Comparison of ENCODE assay signal across 33 mouse cellular contexts in genomic region chr14:54965044-54965443, GRCm38 (mm10). TPM values are rescaled to one million over a fixed set of nuclear protein-coding genes. Genes with fewer than 3 reads are reported as not detected.
DNase-seq lines count a peak whose midpoint lies in the region; ATAC-seq and TF ChIP-seq lines count a peak whose summit lies in the region.
"Had no signal": no experiment of that assay in that cellular context is flagged by ENCODE, and none has a peak within 500 bp of the region (broad histone marks: within the 10 kb centered on the region; RNA-seq: fewer than 3 reads in every experiment).

No protein-coding gene starts in this region.

- TF ChIP-seq CTCF in heart, postnatal 0 days (IDR thresholded peaks at IDR 0.05; ENCODE audit: low read depth): no peak

- ATAC-seq in heart, embryonic 11.5 days (replicated peaks; ENCODE audit: insufficient number of reproducible peaks, low FRiP score, low TSS enrichment): no peak
- no peak for ATAC-seq in heart, embryonic 14.5 days (ENCODE audit: insufficient number of reproducible peaks, insufficient read depth, low FRiP score, low read depth)
- ATAC-seq in heart, postnatal 0 days (ENCODE audit: insufficient read depth, low read depth): no peak
- ATAC-seq: CD4-positive, CD25-positive, alpha-beta regulatory T cell, adult 4 months; forebrain, embryonic 14.5 days; forebrain, postnatal 0 days; intestine, postnatal 0 days had no signal

- WGBS in heart, embryonic 11.5 days (ENCODE audit: insufficient replicate concordance): 49% methylated on average over 15 of the region's 15 CpGs
- 25% methylated on average over 15 of the region's 15 CpGs for WGBS in heart, embryonic 14.5 days
- WGBS in heart, postnatal 0 days: 33% methylated on average over 15 of the region's 15 CpGs

- intact Hi-C loops in heart, postnatal 14 days (cut with DNase I): no loop called here

- peaks cover 2% of the 10 kb centered on the region; the same call in 1 of the 2 replicates for H3K36me3 ChIP-seq in heart, embryonic 11.5 days (ENCODE audit: control insufficient read depth, insufficient read depth, low read length)
- H3K36me3 ChIP-seq in heart, embryonic 14.5 days (ENCODE audit: control insufficient read depth, insufficient read depth, low read length): peaks cover 54% of the 10 kb centered on the region
- peaks cover 51% of the 10 kb centered on the region for H3K36me3 ChIP-seq in heart, postnatal 0 days (replicated peaks; ENCODE audit: control insufficient read depth, insufficient read depth, low read length)
- H3K36me3 ChIP-seq: embryonic facial prominence, embryonic 12.5 days; embryonic facial prominence, embryonic 15.5 days; hindbrain, embryonic 12.5 days; hindbrain, embryonic 15.5 days had no signal

- peak overlapping the region; percentile 51 for H3K4me3 ChIP-seq in heart, embryonic 11.5 days (ENCODE audit: low read depth, low read length)
- peak overlapping the region; percentile 42 to 62 for H3K4me3 ChIP-seq in heart, embryonic 14.5 days (ENCODE audit: control insufficient read depth in 1 of 2, insufficient read depth in 1 of 2, low read depth in 1 of 2, low read length in 2 of 2)
- peak overlapping the region; percentile 70 for H3K4me3 ChIP-seq in heart, postnatal 0 days (ENCODE audit: low read depth, low read length)
- H3K4me3 ChIP-seq: embryonic facial prominence, embryonic 12.5 days; embryonic facial prominence, embryonic 15.5 days; gastrocnemius, adult 2 months; hindbrain, embryonic 12.5 days; hindbrain, embryonic 15.5 days had no signal

- H3K9ac ChIP-seq in heart, embryonic 11.5 days (ENCODE audit: low read depth, low read length): peak overlapping the region; percentile 86
- peak overlapping the region; percentile 83 for H3K9ac ChIP-seq in heart, embryonic 14.5 days (ENCODE audit: low read length)
- H3K9ac ChIP-seq in heart, postnatal 0 days (replicated peaks; ENCODE audit: low read depth, low read length): peak overlapping the region; percentile 98
- H3K9ac ChIP-seq: embryonic facial prominence, embryonic 12.5 days; embryonic facial prominence, embryonic 15.5 days; forebrain, postnatal 0 days; hindbrain, embryonic 12.5 days; hindbrain, embryonic 15.5 days had no signal

- no peak for DNase-seq in heart, adult 18-20 months
- DNase-seq in heart, postnatal 14 days: no peak
- no peak for DNase-seq in heart, postnatal 0 days (ENCODE audit: low spot score)
- DNase-seq in heart, adult 9 months (ENCODE audit: low spot score in 2 of 2): no peak
- DNase-seq: adrenal gland, adult 2 months; adrenal gland, postnatal 14 days; cerebellum, adult 11 months; cerebellum, adult 2 months; cerebellum, adult 9-11 months; cerebellum, postnatal 25 days; forebrain, postnatal 0 days; gastrocnemius, adult 2 months; gastrocnemius, postnatal 14 days; kidney, adult 2 months had no signal

- H3K4me1 ChIP-seq in heart, embryonic 11.5 days (ENCODE audit: control insufficient read depth, insufficient read depth, low read length): peaks cover 16% of the 10 kb centered on the region
- H3K4me1 ChIP-seq in heart, embryonic 14.5 days (ENCODE audit: control insufficient read depth in 2 of 2, insufficient read depth in 2 of 2, low read length in 2 of 2): peaks cover 30 to 31% of the 10 kb centered on the region in 2 experiments
- no peaks in the 10 kb centered on the region for H3K4me1 ChIP-seq in heart, postnatal 0 days (ENCODE audit: control insufficient read depth, insufficient read depth)
- H3K4me1 ChIP-seq: embryonic facial prominence, embryonic 12.5 days; embryonic facial prominence, embryonic 15.5 days; hindbrain, embryonic 12.5 days; hindbrain, embryonic 15.5 days had no signal

- 0 out of 2 replicates have a peak, but pooled peaks have one; percentile 14 for TF ChIP-seq EP300 in heart, postnatal 0 days (IDR thresholded peaks at IDR 0.05; ENCODE audit: low read depth)

- no peaks in the 10 kb centered on the region; the same call in 1 of the 2 replicates for H3K27me3 ChIP-seq in heart, embryonic 11.5 days (ENCODE audit: control insufficient read depth, insufficient read depth, low read length)
- H3K27me3 ChIP-seq in heart, embryonic 14.5 days (ENCODE audit: control insufficient read depth, insufficient read depth, low read length): no peaks in the 10 kb centered on the region
- H3K27me3 ChIP-seq in heart, postnatal 0 days (ENCODE audit: control insufficient read depth, insufficient read depth, low read length): no peaks in the 10 kb centered on the region
- H3K27me3 ChIP-seq: embryonic facial prominence, embryonic 12.5 days; embryonic facial prominence, embryonic 15.5 days; hindbrain, embryonic 12.5 days; hindbrain, embryonic 15.5 days had no signal

- peak overlapping the region; percentile 66 for H3K4me2 ChIP-seq in heart, embryonic 11.5 days
- H3K4me2 ChIP-seq in heart, embryonic 14.5 days (ENCODE audit: low read length): peak overlapping the region; percentile 66
- H3K4me2 ChIP-seq in heart, postnatal 0 days (ENCODE audit: low read depth, low read length): peak overlapping the region; percentile 58
- H3K4me2 ChIP-seq: embryonic facial prominence, embryonic 12.5 days; embryonic facial prominence, embryonic 15.5 days; hindbrain, embryonic 12.5 days; hindbrain, embryonic 15.5 days had no signal

- peak overlapping the region; percentile 95 for H3K27ac ChIP-seq in heart, embryonic 11.5 days (ENCODE audit: low read depth, low read length)
- peak overlapping the region; percentile 87 to 92 for H3K27ac ChIP-seq in heart, embryonic 14.5 days (replicated peaks in 1 of 2; ENCODE audit: control insufficient read depth in 1 of 2, insufficient read depth in 1 of 2, low read depth in 2 of 2, low read length in 2 of 2)
- peak overlapping the region; percentile 96 for H3K27ac ChIP-seq in heart, postnatal 0 days (ENCODE audit: low read depth)
- H3K27ac ChIP-seq: embryonic facial prominence, embryonic 12.5 days; embryonic facial prominence, embryonic 15.5 days; gastrocnemius, adult 2 months; hindbrain, embryonic 12.5 days; hindbrain, embryonic 15.5 days had no signal

- no peaks in the 10 kb centered on the region for H3K9me3 ChIP-seq in heart, embryonic 11.5 days (replicated peaks; ENCODE audit: control insufficient read depth, low read length)
- H3K9me3 ChIP-seq in heart, embryonic 14.5 days (ENCODE audit: control insufficient read depth, low read length): no peaks in the 10 kb centered on the region
- H3K9me3 ChIP-seq in heart, postnatal 0 days (replicated peaks; ENCODE audit: control insufficient read depth, low read length): no peaks in the 10 kb centered on the region
- H3K9me3 ChIP-seq: embryonic facial prominence, embryonic 12.5 days; embryonic facial prominence, embryonic 15.5 days; hindbrain, embryonic 12.5 days; hindbrain, embryonic 15.5 days had no signal

RNA-seq across cellular contexts. Expression of gene Myh6, which starts 1.7 kb away (rescaled TPM):
- polyA plus RNA-seq in heart, embryonic 11.5 days (2014; fragmentation: Nextera tagmentation; extraction: Ambion mirVana): 2,306 and 2,903 TPM in 2 replicates
- over 10,000 TPM; 21,244 to 21,975 TPM for total RNA-seq in heart, adult 18-20 months (2021)
- polyA plus RNA-seq in heart, embryonic 14.5 days (2014; fragmentation: Nextera tagmentation; extraction: Ambion mirVana): 2,542 and 2,728 TPM in 2 replicates
- total RNA-seq in heart, postnatal 14 days (2021): over 10,000 TPM; 23,215 to 24,603 TPM
- 3,860 and 3,976 TPM in 2 replicates for total RNA-seq in heart, postnatal 0 days (2014; rRNA removed; ENCODE audit: low replicate concordance)
- polyA plus RNA-seq in heart, postnatal 0 days (2015; fragmentation: Nextera tagmentation; extraction: Ambion mirVana): 8,242 and 9,737 TPM in 2 replicates
- total RNA-seq: adrenal gland, adult 2 months; common myeloid progenitor, adult 5-6 weeks; hematopoietic stem cell, adult 5-6 weeks; MEL had no signal
- polyA plus RNA-seq: adrenal gland, adult 2 months; CD4-positive, CD25-positive, alpha-beta regulatory T cell, adult 4 months; forebrain, embryonic 11.5 days had no signal

RNA-seq across cellular contexts. Expression of gene Gm17428, which starts 11.7 kb away (rescaled TPM):
- not detected in 2 replicates for polyA plus RNA-seq in heart, embryonic 11.5 days (2014; fragmentation: Nextera tagmentation; extraction: Ambion mirVana)
- total RNA-seq in heart, adult 18-20 months (2021): not detected
- polyA plus RNA-seq in heart, embryonic 14.5 days (2014; fragmentation: Nextera tagmentation; extraction: Ambion mirVana): not detected in 2 replicates
- total RNA-seq in heart, postnatal 14 days (2021): not detected
- not detected in 2 replicates for total RNA-seq in heart, postnatal 0 days (2014; rRNA removed; ENCODE audit: low replicate concordance)
- not detected in 2 replicates for polyA plus RNA-seq in heart, postnatal 0 days (2015; fragmentation: Nextera tagmentation; extraction: Ambion mirVana)
- total RNA-seq: adrenal gland, adult 2 months; adrenal gland, postnatal 14 days; adrenal gland, postnatal 4 days; common myeloid progenitor, adult 5-6 weeks; forebrain, postnatal 0 days; gastrocnemius, adult 2 months; gastrocnemius, postnatal 14 days; gastrocnemius, postnatal 4 days; hematopoietic stem cell, adult 5-6 weeks; MEL had no signal
- polyA plus RNA-seq: adrenal gland, adult 2 months; C2C12; CD4-positive, CD25-positive, alpha-beta regulatory T cell, adult 4 months; cerebellum, adult 2 months; embryonic facial prominence, embryonic 12.5 days; embryonic facial prominence, embryonic 15.5 days; forebrain, embryonic 11.5 days; forebrain, embryonic 14.5 days; forebrain, postnatal 0 days; frontal cortex, adult 2 months; hindbrain, embryonic 12.5 days; hindbrain, embryonic 15.5 days; intestine, embryonic 14.5 days; intestine, postnatal 0 days; kidney, adult 2 months; kidney, embryonic 14.5 days had no signal

RNA-seq across cellular contexts. Expression of gene Cmtm5, which starts 29.0 kb away (rescaled TPM):
- 0.49 and 0.90 TPM in 2 replicates for polyA plus RNA-seq in heart, embryonic 11.5 days (2014; fragmentation: Nextera tagmentation; extraction: Ambion mirVana)
- total RNA-seq in heart, adult 18-20 months (2021): under 1 TPM in 1 of 2 experiments, not detected in 1; 0.44 TPM
- 0.58 and 0.72 TPM in 2 replicates for polyA plus RNA-seq in heart, embryonic 14.5 days (2014; fragmentation: Nextera tagmentation; extraction: Ambion mirVana)
- under 1 TPM; 0.49 to 0.60 TPM for total RNA-seq in heart, postnatal 14 days (2021)
- 3.1 and 8.1 TPM in 2 replicates for total RNA-seq in heart, postnatal 0 days (2014; rRNA removed; ENCODE audit: low replicate concordance)
- polyA plus RNA-seq in heart, postnatal 0 days (2015; fragmentation: Nextera tagmentation; extraction: Ambion mirVana): 0.34 and 0.85 TPM in 2 replicates
- total RNA-seq: common myeloid progenitor, adult 5-6 weeks; hematopoietic stem cell, adult 5-6 weeks; MEL had no signal
- polyA plus RNA-seq: C2C12; CD4-positive, CD25-positive, alpha-beta regulatory T cell, adult 4 months had no signal

RNA-seq across cellular contexts. Expression of gene Myh7, which starts 29.4 kb away (rescaled TPM):
- polyA plus RNA-seq in heart, embryonic 11.5 days (2014; fragmentation: Nextera tagmentation; extraction: Ambion mirVana): 3,446 and 4,122 TPM in 2 replicates
- 1,000 to 10,000 TPM; 1,849 to 2,242 TPM for total RNA-seq in heart, adult 18-20 months (2021)
- polyA plus RNA-seq in heart, embryonic 14.5 days (2014; fragmentation: Nextera tagmentation; extraction: Ambion mirVana): 5,319 and 5,796 TPM in 2 replicates
- 1,000 to 10,000 TPM; 2,004 to 2,187 TPM for total RNA-seq in heart, postnatal 14 days (2021)
- total RNA-seq in heart, postnatal 0 days (2014; rRNA removed; ENCODE audit: low replicate concordance): 4,273 and 4,731 TPM in 2 replicates
- 1,026 and 1,537 TPM in 2 replicates for polyA plus RNA-seq in heart, postnatal 0 days (2015; fragmentation: Nextera tagmentation; extraction: Ambion mirVana)
- total RNA-seq: adrenal gland, adult 2 months; common myeloid progenitor, adult 5-6 weeks; hematopoietic stem cell, adult 5-6 weeks; MEL had no signal
- polyA plus RNA-seq: adrenal gland, adult 2 months; CD4-positive, CD25-positive, alpha-beta regulatory T cell, adult 4 months had no signal

RNA-seq across cellular contexts. Expression of gene Il25, which starts 32.5 kb away (rescaled TPM):
- polyA plus RNA-seq in heart, embryonic 11.5 days (2014; fragmentation: Nextera tagmentation; extraction: Ambion mirVana): not detected in 2 replicates
- not detected for total RNA-seq in heart, adult 18-20 months (2021)
- not detected in 2 replicates for polyA plus RNA-seq in heart, embryonic 14.5 days (2014; fragmentation: Nextera tagmentation; extraction: Ambion mirVana)
- total RNA-seq in heart, postnatal 14 days (2021): not detected
- not detected in 2 replicates for total RNA-seq in heart, postnatal 0 days (2014; rRNA removed; ENCODE audit: low replicate concordance)
- polyA plus RNA-seq in heart, postnatal 0 days (2015; fragmentation: Nextera tagmentation; extraction: Ambion mirVana): 0.11 TPM in 1 of 2 replicates, not detected in the other
- total RNA-seq: adrenal gland, adult 2 months; adrenal gland, postnatal 14 days; adrenal gland, postnatal 4 days; common myeloid progenitor, adult 5-6 weeks; gastrocnemius, adult 2 months; gastrocnemius, postnatal 14 days; gastrocnemius, postnatal 4 days; hematopoietic stem cell, adult 5-6 weeks; MEL had no signal
- polyA plus RNA-seq: C2C12; CD4-positive, CD25-positive, alpha-beta regulatory T cell, adult 4 months; forebrain, embryonic 11.5 days; hindbrain, embryonic 12.5 days; intestine, postnatal 0 days; kidney, adult 2 months; kidney, embryonic 14.5 days had no signal
